Mouse (Mus musculus) MEL-GATA-1-ER (cell line): ENCODE measurements at regions not wholly inside any gene's neighbourhood (a gene's known extent, or its start where the extent isn't known, plus 50 kb on each side); places are given as distances from the start of the nearest gene placed in this dataset.
"Not testable (repeated sequence)": the region's sequence is repeated elsewhere in the genome, so short reads cannot be mapped to it uniquely, and the experiment has no call there.

ENCODE experiments used
- DNase-seq: peaks from one replicate; pipeline ENCODE4 v3.0.0-alpha.2; 2012; ENCODE audit warnings: low read depth; ENCODE audit errors: extremely low read depth

- DNase-seq = no peak
These were observed 90.0 kb upstream of the Zcchc2 start for GRCm38 (mm10) chr1:105900158-105900557.

DNA sequence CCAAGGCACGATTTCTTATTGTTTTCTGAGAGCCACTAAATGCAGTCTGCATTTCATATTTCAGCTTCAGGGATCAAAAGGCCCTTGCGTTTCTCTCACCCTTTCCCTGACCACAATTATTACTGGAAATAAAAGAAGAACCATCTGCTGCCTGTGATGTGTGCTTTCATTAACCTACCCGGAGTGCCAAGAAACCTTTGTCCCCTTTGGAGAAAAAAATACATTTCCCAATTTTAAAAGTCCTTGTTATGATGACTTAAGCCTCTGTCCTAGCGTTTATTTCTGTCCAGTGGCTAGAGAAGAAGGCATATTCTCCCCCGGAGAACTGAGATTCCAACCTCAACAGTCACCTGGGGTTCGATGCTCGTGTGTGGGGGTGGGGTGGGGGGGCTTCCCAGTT lies 89.3 kb upstream of the Zcchc2 start:
- no peak for DNase-seq

GRCm38 (mm10) chr1:105903286-105904115 lies 86.7 kb upstream of the Zcchc2 start:
- no peak for DNase-seq

GRCm38 (mm10) chr1:105904737-105905136 lies 85.5 kb upstream of the Zcchc2 start:
- DNase-seq = no peak

- DNase-seq = peak; percentile 82
These were observed 84.3 kb upstream of the Zcchc2 start for GRCm38 (mm10) chr1:105905785-105906426.

DNA sequence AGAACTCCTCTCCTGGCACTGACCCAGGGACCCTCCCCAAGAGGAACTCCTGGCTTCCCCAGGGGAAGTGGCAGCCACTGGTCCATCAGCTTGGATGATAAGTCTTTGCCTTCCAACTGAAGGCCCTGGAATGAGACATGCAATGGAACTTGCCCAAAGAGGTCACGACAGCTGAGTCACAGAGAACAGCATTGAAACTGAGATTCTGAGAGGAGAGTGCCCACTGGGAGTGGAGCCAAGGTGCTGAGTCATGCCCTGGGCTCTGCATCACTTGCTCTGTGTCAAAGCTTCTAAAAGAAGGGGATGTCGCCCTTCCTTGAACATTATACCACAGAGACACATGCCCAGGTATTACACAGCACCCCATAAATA lies 83.8 kb upstream of the Zcchc2 start:
- peak; percentile 84 for DNase-seq

GRCm38 (mm10) chr1:105908029-105908876 lies 82.0 kb upstream of the Zcchc2 start:
- DNase-seq = no peak

DNA sequence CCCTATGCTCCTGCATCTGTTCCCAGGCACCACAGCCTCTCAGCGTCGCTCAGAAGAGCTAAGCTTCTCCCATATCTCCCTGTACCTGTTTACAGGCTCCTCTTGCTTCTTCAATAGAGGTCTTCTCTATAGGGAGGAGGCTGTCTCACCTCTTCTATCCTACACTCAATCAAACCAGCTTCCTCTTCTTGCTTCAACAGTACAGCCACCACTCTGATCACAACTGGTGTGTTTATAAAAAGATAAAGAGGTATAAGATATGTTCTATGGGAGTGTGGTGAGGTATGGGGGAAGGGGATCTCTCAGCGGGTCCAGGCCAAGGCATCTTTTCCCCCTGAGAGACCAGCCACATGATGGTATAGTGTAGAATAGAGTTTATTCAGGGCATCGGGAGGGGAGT lies 81.1 kb upstream of the Zcchc2 start:
- peak; percentile 66 for DNase-seq

DNA sequence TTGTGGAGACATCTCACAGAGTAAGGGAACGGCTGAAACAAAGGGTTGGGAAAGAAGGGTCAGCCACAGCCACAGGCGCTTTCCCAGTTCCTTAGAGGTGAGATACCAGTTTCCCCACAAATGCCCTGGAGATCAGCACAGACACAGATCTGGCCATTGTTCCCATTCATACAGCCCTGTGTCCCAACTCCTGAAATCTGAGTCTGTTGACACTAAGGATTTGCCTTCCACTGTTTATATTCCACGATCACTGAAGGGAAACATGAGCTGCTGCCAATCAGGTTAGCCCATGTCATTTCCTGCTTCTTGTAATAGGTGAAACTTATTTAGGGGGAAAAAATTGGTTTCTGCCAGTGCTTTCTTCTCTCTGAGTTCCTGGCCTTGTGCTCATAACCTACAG lies 78.5 kb upstream of the Zcchc2 start:
- DNase-seq = no peak

GRCm38 (mm10) chr1:105921842-105922241 lies 68.4 kb upstream of the Zcchc2 start:
- DNase-seq = peak; percentile 68

DNA sequence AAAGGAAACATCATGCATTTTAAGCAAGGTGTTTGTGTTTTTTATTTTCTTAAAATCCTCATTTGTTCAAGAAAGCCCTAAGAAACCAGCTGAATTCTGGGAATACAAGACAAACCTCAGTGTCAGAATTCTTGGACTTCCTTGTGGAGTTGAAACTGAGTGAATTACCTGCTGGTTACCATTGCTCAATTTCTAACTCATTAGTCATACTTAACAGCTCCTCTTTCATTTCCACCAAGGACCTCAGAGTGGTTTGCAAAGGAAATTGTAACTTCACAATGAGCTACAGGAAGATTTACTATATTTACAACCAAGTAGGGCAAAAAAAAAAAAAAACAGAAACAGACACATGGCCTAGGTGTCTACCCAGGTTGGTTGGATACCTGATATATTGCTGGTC lies 67.6 kb upstream of the Zcchc2 start:
- no peak for DNase-seq

GRCm38 (mm10) chr1:105923001-105923400 lies 67.2 kb upstream of the Zcchc2 start:
- no peak for DNase-seq

DNA sequence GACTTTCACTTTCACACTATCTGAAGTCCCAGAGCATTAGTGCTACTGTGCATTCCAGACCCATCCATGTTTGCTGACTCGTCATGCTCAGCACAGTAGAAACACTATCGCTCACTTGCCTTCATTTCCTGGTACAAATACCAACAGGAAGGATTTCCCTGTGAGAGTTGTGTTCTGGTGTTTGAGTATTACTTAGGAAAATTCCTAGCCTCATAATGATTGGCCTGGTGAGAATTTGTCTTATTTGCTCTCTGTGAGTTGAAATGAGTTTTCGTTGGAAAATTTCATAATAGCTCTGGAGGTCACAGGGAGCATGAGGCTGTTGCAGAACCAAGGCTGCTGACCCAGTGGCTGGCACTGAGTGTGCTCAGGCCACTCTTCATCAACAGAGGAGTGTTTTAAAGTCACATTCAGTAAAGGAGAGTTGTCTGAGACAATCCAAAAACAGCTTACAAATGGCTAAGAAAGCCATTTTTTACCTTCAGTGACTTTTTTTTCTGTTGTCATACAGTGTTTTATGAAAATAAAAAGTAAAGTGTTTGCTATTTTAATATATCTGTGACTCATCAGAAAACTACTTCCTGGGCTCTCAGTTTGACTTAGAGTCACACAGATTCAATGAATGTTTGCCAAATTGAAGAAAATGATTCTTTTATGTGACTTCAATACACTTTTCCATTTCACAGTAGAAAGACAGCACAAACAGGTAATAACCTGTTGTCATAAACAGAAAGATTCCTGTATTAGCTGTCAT lies 64.4 kb upstream of the Zcchc2 start:
- no peak for DNase-seq

- no peak for DNase-seq
These were observed 63.3 kb upstream of the Zcchc2 start for GRCm38 (mm10) chr1:105926871-105927270.

DNA sequence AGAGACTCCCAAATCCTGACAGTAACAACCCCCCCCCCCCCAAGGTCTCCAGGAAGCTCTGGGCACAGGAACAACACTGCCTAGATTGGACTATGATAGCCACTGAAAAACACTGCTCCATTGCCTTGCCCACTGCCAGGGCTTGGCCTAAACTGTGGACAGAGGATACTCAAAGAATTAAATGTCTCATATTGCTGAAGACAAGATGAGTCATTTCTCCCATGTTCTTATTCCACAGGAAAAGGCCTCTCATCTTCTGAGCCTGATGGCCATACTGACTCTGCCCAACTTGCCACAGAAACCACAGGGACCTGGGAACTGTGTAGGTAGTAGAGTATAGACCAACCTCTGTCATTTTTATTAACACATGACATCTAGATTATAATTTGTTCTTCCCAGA lies 59.4 kb upstream of the Zcchc2 start:
- no peak for DNase-seq

DNA sequence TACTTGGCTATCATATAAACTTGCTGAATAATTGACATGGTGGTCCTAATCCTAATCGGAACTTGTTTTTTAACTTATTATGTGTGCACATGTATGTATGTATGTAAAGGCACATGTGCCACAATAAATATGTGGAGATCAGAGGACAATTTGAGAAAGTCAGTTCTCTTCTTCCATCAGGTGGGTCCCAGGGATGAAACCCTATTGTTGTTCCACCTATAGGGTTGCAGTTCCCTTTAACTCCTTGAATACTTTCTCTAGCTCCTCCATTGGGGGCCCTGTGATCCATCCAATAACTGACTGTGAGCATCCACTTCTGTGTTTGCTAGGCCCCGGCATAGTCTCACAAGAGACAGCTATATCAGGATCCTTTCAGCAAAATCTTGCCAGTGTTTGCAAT lies 56.0 kb upstream of the Zcchc2 start:
- DNase-seq = not testable (repeated sequence)
